Mouse (Mus musculus): ENCODE data around the gene Pcgf1.

DNA sequence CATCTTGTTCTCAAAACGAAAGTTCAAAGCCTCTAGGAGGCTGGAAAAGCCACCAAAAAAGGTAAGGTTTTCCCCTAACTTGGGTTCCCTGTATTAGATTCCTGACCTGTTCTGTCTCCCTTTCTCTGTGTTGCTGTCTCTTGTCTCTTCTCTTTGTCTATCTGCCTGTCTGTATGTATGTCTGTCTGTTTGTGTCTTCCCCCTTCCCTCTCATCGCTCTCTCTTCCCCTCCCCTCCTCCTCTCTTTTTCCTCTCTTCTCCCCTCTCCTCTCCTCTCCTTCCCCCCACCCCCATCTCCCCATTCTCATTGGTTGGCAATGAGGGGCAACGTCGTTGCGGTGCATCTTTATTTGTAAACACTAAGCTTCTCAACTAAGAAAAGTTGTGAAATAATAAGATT lies 47.7 kb downstream of the Pcgf1 start, which contains the start of gene Ino80b:
- no peak for TF ChIP-seq CTCF (IDR thresholded peaks at IDR 0.05; ENCODE audit: insufficient read depth, low read depth, low read length)
- TF ChIP-seq POLR2A (IDR thresholded peaks at IDR 0.05; ENCODE audit: insufficient read depth, low read depth, low read length), result no peak

Data from olfactory bulb, adult 2 months (tissue).